Mouse (Mus musculus): ENCODE data around the gene Slc24a2. TPM values are rescaled to one million over a fixed set of nuclear protein-coding genes. Genes with fewer than 3 reads are reported as not detected.

The Slc24a2 gene
- polyA plus RNA-seq, 1 experiment, result not detected

GRCm38 (mm10) chr4:87126756-87127155, 103.5 kb downstream of the Slc24a2 start:
- no peak overlapping the region for H3K27ac ChIP-seq (ENCODE audit: insufficient read depth, low read depth, low read length)
- TF ChIP-seq POLR2A (IDR thresholded peaks at IDR 0.05; ENCODE audit: borderline replicate concordance, low read depth, low read length), result no peak
- no peak for TF ChIP-seq CTCF (IDR thresholded peaks at IDR 0.05; ENCODE audit: low read depth, low read length)

GRCm38 (mm10) chr4:87119758-87120157, 110.5 kb downstream of the Slc24a2 start:
- TF ChIP-seq CTCF (IDR thresholded peaks at IDR 0.05; ENCODE audit: low read depth, low read length) (no peak), POLR2A (IDR thresholded peaks at IDR 0.05; ENCODE audit: borderline replicate concordance, low read depth, low read length) (no peak)
- Histone ChIP-seq H3K4me3 (ENCODE audit: insufficient read depth, low read length) (no peak overlapping the region), H3K27ac (ENCODE audit: insufficient read depth, low read depth, low read length) (no peak overlapping the region), H3K4me1 (ENCODE audit: control insufficient read depth, insufficient read depth, low read length) (no peaks in the 10 kb centered on the region)

More at GRCm38 (mm10) chr4:87126756-87127155, 103.5 kb downstream of the Slc24a2 start:
- Histone ChIP-seq H3K4me1 (ENCODE audit: control insufficient read depth, insufficient read depth, low read length) (no peaks in the 10 kb centered on the region), H3K4me3 (ENCODE audit: insufficient read depth, low read length) (no peak overlapping the region)

- no peak for TF ChIP-seq CTCF (IDR thresholded peaks at IDR 0.05; ENCODE audit: low read depth, low read length)
- TF ChIP-seq POLR2A (IDR thresholded peaks at IDR 0.05; ENCODE audit: borderline replicate concordance, low read depth, low read length), result no peak
- Histone ChIP-seq H3K4me3 (ENCODE audit: insufficient read depth, low read length) (no peak overlapping the region), H3K27ac (ENCODE audit: insufficient read depth, low read depth, low read length) (no peak overlapping the region), H3K4me1 (ENCODE audit: control insufficient read depth, insufficient read depth, low read length) (no peaks in the 10 kb centered on the region)
Observed at GRCm38 (mm10) chr4:87115726-87116125, 114.6 kb downstream of the Slc24a2 start.

GRCm38 (mm10) chr4:87109331-87110059, 120.8 kb downstream of the Slc24a2 start:
- no peak for TF ChIP-seq POLR2A (IDR thresholded peaks at IDR 0.05; ENCODE audit: borderline replicate concordance, low read depth, low read length)
- TF ChIP-seq CTCF (IDR thresholded peaks at IDR 0.05; ENCODE audit: low read depth, low read length), result no peak
- Histone ChIP-seq H3K4me1 (ENCODE audit: control insufficient read depth, insufficient read depth, low read length) (no peaks in the 10 kb centered on the region), H3K27ac (ENCODE audit: insufficient read depth, low read depth, low read length) (no peak overlapping the region), H3K4me3 (ENCODE audit: insufficient read depth, low read length) (no peak overlapping the region)

GRCm38 (mm10) chr4:87100936-87101335, 129.3 kb downstream of the Slc24a2 start:
- no peak overlapping the region for H3K4me3 ChIP-seq (ENCODE audit: insufficient read depth, low read length)
- no peaks in the 10 kb centered on the region for H3K4me1 ChIP-seq (ENCODE audit: control insufficient read depth, insufficient read depth, low read length)
- H3K27ac ChIP-seq (ENCODE audit: insufficient read depth, low read depth, low read length), result no peak overlapping the region
- no peak for TF ChIP-seq POLR2A (IDR thresholded peaks at IDR 0.05; ENCODE audit: borderline replicate concordance, low read depth, low read length)
- no peak for TF ChIP-seq CTCF (IDR thresholded peaks at IDR 0.05; ENCODE audit: low read depth, low read length)

GRCm38 (mm10) chr4:87096186-87096585, 134.1 kb downstream of the Slc24a2 start:
- TF ChIP-seq POLR2A (IDR thresholded peaks at IDR 0.05; ENCODE audit: borderline replicate concordance, low read depth, low read length), result no peak
- TF ChIP-seq CTCF (IDR thresholded peaks at IDR 0.05; ENCODE audit: low read depth, low read length), result no peak
- Histone ChIP-seq H3K4me3 (ENCODE audit: insufficient read depth, low read length) (no peak overlapping the region), H3K27ac (ENCODE audit: insufficient read depth, low read depth, low read length) (no peak overlapping the region), H3K4me1 (ENCODE audit: control insufficient read depth, insufficient read depth, low read length) (no peaks in the 10 kb centered on the region)

GRCm38 (mm10) chr4:87093612-87094011, 136.7 kb downstream of the Slc24a2 start:
- H3K4me3 ChIP-seq (ENCODE audit: insufficient read depth, low read length), result no peak overlapping the region
- H3K27ac ChIP-seq (ENCODE audit: insufficient read depth, low read depth, low read length), result no peak overlapping the region
- TF ChIP-seq POLR2A (IDR thresholded peaks at IDR 0.05; ENCODE audit: borderline replicate concordance, low read depth, low read length), result no peak
- no peaks in the 10 kb centered on the region for H3K4me1 ChIP-seq (ENCODE audit: control insufficient read depth, insufficient read depth, low read length)

- no peak for TF ChIP-seq CTCF (IDR thresholded peaks at IDR 0.05; ENCODE audit: low read depth, low read length)
- TF ChIP-seq POLR2A (IDR thresholded peaks at IDR 0.05; ENCODE audit: borderline replicate concordance, low read depth, low read length), result no peak
- Histone ChIP-seq H3K4me3 (ENCODE audit: insufficient read depth, low read length) (no peak overlapping the region), H3K27ac (ENCODE audit: insufficient read depth, low read depth, low read length) (no peak overlapping the region), H3K4me1 (ENCODE audit: control insufficient read depth, insufficient read depth, low read length) (no peaks in the 10 kb centered on the region)
Observed at GRCm38 (mm10) chr4:87090841-87091240, 139.4 kb downstream of the Slc24a2 start.

GRCm38 (mm10) chr4:87088713-87089112, 141.6 kb downstream of the Slc24a2 start:
- Histone ChIP-seq H3K4me3 (ENCODE audit: insufficient read depth, low read length) (no peak overlapping the region), H3K27ac (ENCODE audit: insufficient read depth, low read depth, low read length) (no peak overlapping the region), H3K4me1 (ENCODE audit: control insufficient read depth, insufficient read depth, low read length) (no peaks in the 10 kb centered on the region)
- TF ChIP-seq CTCF (IDR thresholded peaks at IDR 0.05; ENCODE audit: low read depth, low read length) (no peak), POLR2A (IDR thresholded peaks at IDR 0.05; ENCODE audit: borderline replicate concordance, low read depth, low read length) (no peak)

- H3K27ac ChIP-seq (ENCODE audit: insufficient read depth, low read depth, low read length), result no peak overlapping the region
- H3K4me3 ChIP-seq (ENCODE audit: insufficient read depth, low read length), result no peak overlapping the region
- TF ChIP-seq POLR2A (IDR thresholded peaks at IDR 0.05; ENCODE audit: borderline replicate concordance, low read depth, low read length), result no peak
- no peak for TF ChIP-seq CTCF (IDR thresholded peaks at IDR 0.05; ENCODE audit: low read depth, low read length)
- no peaks in the 10 kb centered on the region for H3K4me1 ChIP-seq (ENCODE audit: control insufficient read depth, insufficient read depth, low read length)
Observed at GRCm38 (mm10) chr4:87087597-87087996, 142.7 kb downstream of the Slc24a2 start.
